Mouse (Mus musculus) cerebellum, adult 18-20 months (tissue): ENCODE measurements around the gene Vmn2r103.

ENCODE experiments used
- DNase-seq, 2 experiments: peaks; one replicate each; pipeline ENCODE4 v3.0.0; 2021

Vmn2r103 gene

GRCm38 (mm10) chr17:19773063-19773462 is at the start of gene Vmn2r103:
Vmn2r103 (plus strand) TSS chr17:19773363.
- DNase-seq = no peak

GRCm38 (mm10) chr17:19778994-19779393 is 5.8 kb downstream of the Vmn2r103 start:
- DNase-seq = no peak

DNA sequence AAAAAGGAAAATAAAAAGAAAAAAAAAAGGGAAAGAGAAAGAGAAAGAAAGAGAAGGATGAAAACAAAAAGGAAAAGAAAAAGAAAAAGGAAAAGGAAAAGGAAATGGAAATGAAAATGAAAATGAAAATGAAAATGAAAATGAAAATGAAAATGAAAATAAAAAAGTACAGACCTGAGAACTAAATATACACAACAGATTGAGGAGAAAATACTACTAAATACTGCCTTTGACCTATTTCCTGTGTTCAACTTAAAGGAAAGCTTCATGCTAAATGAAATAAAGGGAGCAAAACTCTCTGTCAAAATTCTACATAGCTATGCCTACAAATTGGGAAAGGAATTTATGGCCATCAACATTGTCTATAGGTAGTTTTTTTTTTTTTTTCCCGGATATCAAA is 16.1 kb downstream of the Vmn2r103 start:
- DNase-seq = no peak
